Mouse (Mus musculus) hindbrain, embryonic 10.5 days (tissue): ENCODE results near the gene Mgll. TPM values are rescaled to one million over a fixed set of nuclear protein-coding genes. Genes with fewer than 3 reads are reported as not detected.

ENCODE experiments used
- DNase-seq: peaks from one replicate; pipeline ENCODE4 v3.0.0-alpha.2; 2017; ENCODE audit warnings: low spot score
- H3K27ac ChIP-seq: fragments of 300-500 bp; sonication (generic); 2 replicates; pipeline ENCODE4 v1.5.1; 2016; ENCODE audit warnings: mild to moderate bottlenecking, moderate library complexity
- H3K27me3 ChIP-seq: fragments of 300-500 bp; sonication (generic); 2 replicates; pipeline ENCODE4 v1.6.1; 2016; ENCODE audit warnings: mild to moderate bottlenecking; ENCODE audit not compliant: poor library complexity, insufficient read depth, severe bottlenecking
- H3K36me3 ChIP-seq: fragments of 300-500 bp; sonication (generic); 2 replicates; pipeline ENCODE4 v1.6.1; 2016; ENCODE audit warnings: mild to moderate bottlenecking, moderate library complexity
- H3K4me1 ChIP-seq: fragments of 300-500 bp; sonication (generic); replicated peaks from 2 replicates; pipeline ENCODE4 v1.6.1; 2016; ENCODE audit warnings: mild to moderate bottlenecking
- H3K4me3 ChIP-seq: fragments of 300-500 bp; sonication (generic); 2 replicates; pipeline ENCODE4 v1.5.1; 2016; ENCODE audit warnings: mild to moderate bottlenecking, moderate library complexity
- H3K9me3 ChIP-seq: fragments of 300-500 bp; sonication (generic); 2 replicates; pipeline ENCODE4 v1.6.1; 2016; ENCODE audit warnings: mild to moderate bottlenecking, moderate library complexity
- WGBS: fragments of 180-500 bp; shearing (Covaris S2); methylation state at CpG from one replicate; pipeline ENCODE4 v1.1.7; 2016; 5-methylcytosine and 5-hydroxymethylcytosine counted together
- polyA plus RNA-seq: library from polyadenylated mRNA; unstranded; fragments of >200 nt; fragmentation: Nextera tagmentation; extraction: Ambion mirVana; gene quantifications from 2 replicates; pipeline ENCODE4 v1.2.1, GENCODE M21; 2016

Gene Mgll
- polyA plus RNA-seq, result 4.3 and 10.2 TPM in 2 replicates

- peak; percentile 59 for DNase-seq
- Histone ChIP-seq H3K9me3 (no peaks in the 10 kb centered on the region), H3K36me3 (no peaks in the 10 kb centered on the region), H3K27ac (peak within 1 kb of the TSS; percentile 82), H3K4me1 (peaks cover 29% of the 10 kb centered on the region), H3K4me3 (peak within 1 kb of the TSS; percentile 71), H3K27me3 (peaks cover 63% of the 10 kb centered on the region)
- under 1% methylated on average over 105 of the region's 105 CpGs for WGBS
Observed at GRCm38 (mm10) chr6:88724313-88725195, at the start of gene Mgll. Gene Mgll (plus strand): TSS chr6:88724412.

GRCm38 (mm10) chr6:88675815-88676214, 48.4 kb upstream of the Mgll start:
- WGBS, result 85% methylated on average over 2 of the region's 2 CpGs
- Histone ChIP-seq H3K36me3 (no peaks in the 10 kb centered on the region), H3K27ac (no peak overlapping the region), H3K4me3 (no peak overlapping the region), H3K9me3 (no peaks in the 10 kb centered on the region), H3K27me3 (no peaks in the 10 kb centered on the region), H3K4me1 (no peaks in the 10 kb centered on the region)
- no peak for DNase-seq

GRCm38 (mm10) chr6:88676753-88677736, 47.2 kb upstream of the Mgll start:
- H3K9me3 ChIP-seq, result no peaks in the 10 kb centered on the region
- no peaks in the 10 kb centered on the region for H3K4me1 ChIP-seq
- no peaks in the 10 kb centered on the region for H3K27me3 ChIP-seq
- DNase-seq, result no peak
- H3K36me3 ChIP-seq, result no peaks in the 10 kb centered on the region
- 92% methylated on average over 6 of the region's 6 CpGs for WGBS
- H3K27ac ChIP-seq, result no peak overlapping the region
- H3K4me3 ChIP-seq, result no peak overlapping the region

- Histone ChIP-seq H3K9me3 (no peaks in the 10 kb centered on the region), H3K27me3 (no peaks in the 10 kb centered on the region), H3K4me3 (no peak overlapping the region), H3K36me3 (no peaks in the 10 kb centered on the region), H3K27ac (no peak overlapping the region), H3K4me1 (no peaks in the 10 kb centered on the region)
- DNase-seq, result no peak
- WGBS, result 63% methylated on average over 2 of the region's 2 CpGs
Observed at GRCm38 (mm10) chr6:88677738-88678137, 46.5 kb upstream of the Mgll start.

- no peak for DNase-seq
- H3K36me3 ChIP-seq, result no peaks in the 10 kb centered on the region
- no peak overlapping the region for H3K4me3 ChIP-seq
- WGBS, result 83% methylated on average over 3 of the region's 3 CpGs
- H3K4me1 ChIP-seq, result peaks cover 8% of the 10 kb centered on the region; the same call in 1 of the 2 replicates
- H3K27me3 ChIP-seq, result no peaks in the 10 kb centered on the region
- H3K9me3 ChIP-seq, result no peaks in the 10 kb centered on the region
- no peak overlapping the region for H3K27ac ChIP-seq
Observed at GRCm38 (mm10) chr6:88681026-88681425, 43.2 kb upstream of the Mgll start.

- DNase-seq, result no peak
- WGBS, result 71% methylated on average over 7 of the region's 7 CpGs
- no peak overlapping the region for H3K27ac ChIP-seq
Observed at GRCm38 (mm10) chr6:88683380-88684053, 40.7 kb upstream of the Mgll start.

GRCm38 (mm10) chr6:88688171-88688570, 36.0 kb upstream of the Mgll start:
- H3K27me3 ChIP-seq, result no peaks in the 10 kb centered on the region
- no peak overlapping the region for H3K4me3 ChIP-seq
- no peak overlapping the region for H3K27ac ChIP-seq
- no peaks in the 10 kb centered on the region for H3K9me3 ChIP-seq
- H3K4me1 ChIP-seq, result peaks cover 8% of the 10 kb centered on the region; the same call in 1 of the 2 replicates
- WGBS, result 92% methylated on average over 11 of the region's 11 CpGs
- H3K36me3 ChIP-seq, result no peaks in the 10 kb centered on the region
- DNase-seq, result no peak

More at GRCm38 (mm10) chr6:88683380-88684053, 40.7 kb upstream of the Mgll start:
- no peaks in the 10 kb centered on the region for H3K9me3 ChIP-seq
- H3K36me3 ChIP-seq, result no peaks in the 10 kb centered on the region
- H3K4me1 ChIP-seq, result peaks cover 8% of the 10 kb centered on the region; the same call in 1 of the 2 replicates
- no peaks in the 10 kb centered on the region for H3K27me3 ChIP-seq
- no peak overlapping the region for H3K4me3 ChIP-seq

GRCm38 (mm10) chr6:88688712-88689111, 35.5 kb upstream of the Mgll start:
- no peaks in the 10 kb centered on the region for H3K36me3 ChIP-seq
- no peaks in the 10 kb centered on the region for H3K9me3 ChIP-seq
- WGBS, result 82% methylated on average over 3 of the region's 3 CpGs
- no peak overlapping the region for H3K27ac ChIP-seq
- H3K27me3 ChIP-seq, result no peaks in the 10 kb centered on the region
- DNase-seq, result no peak
- peaks cover 3% of the 10 kb centered on the region; the same call in 1 of the 2 replicates for H3K4me1 ChIP-seq
- H3K4me3 ChIP-seq, result no peak overlapping the region

GRCm38 (mm10) chr6:88690211-88690610, 34.0 kb upstream of the Mgll start:
- Histone ChIP-seq H3K4me3 (no peak overlapping the region), H3K4me1 (no peaks in the 10 kb centered on the region), H3K9me3 (no peaks in the 10 kb centered on the region), H3K27me3 (no peaks in the 10 kb centered on the region), H3K27ac (no peak overlapping the region), H3K36me3 (no peaks in the 10 kb centered on the region)
- 72% methylated on average over 3 of the region's 3 CpGs for WGBS
- no peak for DNase-seq

GRCm38 (mm10) chr6:88691361-88691760, 32.9 kb upstream of the Mgll start:
- Histone ChIP-seq H3K4me3 (no peak overlapping the region), H3K9me3 (no peaks in the 10 kb centered on the region), H3K27me3 (no peaks in the 10 kb centered on the region), H3K36me3 (no peaks in the 10 kb centered on the region), H3K27ac (no peak overlapping the region), H3K4me1 (no peaks in the 10 kb centered on the region)
- DNase-seq, result no peak
- WGBS, result 82% methylated on average over 2 of the region's 2 CpGs

GRCm38 (mm10) chr6:88702887-88703286, 21.3 kb upstream of the Mgll start:
- H3K4me1 ChIP-seq, result no peaks in the 10 kb centered on the region
- H3K9me3 ChIP-seq, result no peaks in the 10 kb centered on the region
- no peak overlapping the region for H3K27ac ChIP-seq
- DNase-seq, result no peak
- H3K27me3 ChIP-seq, result no peaks in the 10 kb centered on the region
- WGBS, result 84% methylated on average over 1 of the region's 1 CpGs
- H3K4me3 ChIP-seq, result no peak overlapping the region
- no peaks in the 10 kb centered on the region for H3K36me3 ChIP-seq

- 77% methylated on average over 5 of the region's 5 CpGs for WGBS
- H3K4me1 ChIP-seq, result no peaks in the 10 kb centered on the region
- DNase-seq, result no peak
- H3K27me3 ChIP-seq, result no peaks in the 10 kb centered on the region
- no peak overlapping the region for H3K4me3 ChIP-seq
- no peaks in the 10 kb centered on the region for H3K9me3 ChIP-seq
- H3K36me3 ChIP-seq, result no peaks in the 10 kb centered on the region
- H3K27ac ChIP-seq, result no peak overlapping the region
Observed at GRCm38 (mm10) chr6:88703731-88704130, 20.5 kb upstream of the Mgll start.
